Mouse (Mus musculus): ENCODE results near the gene Taf4.
A peak's percentile ranks its signal among the peaks of the same experiment; 100 is the strongest.

Gene Taf4

GRCm38 (mm10) chr2:179976628-179977343 is at the start of gene Taf4:
Gene Taf4 (minus strand): TSS chr2:179976646.
- peak; percentile 89 for DNase-seq

GRCm38 (mm10) chr2:180025861-180026200 is 49.4 kb upstream of the Taf4 start:
- no peak for DNase-seq

- DNase-seq, result peak; percentile 75
Measured at GRCm38 (mm10) chr2:180025135-180025860, 48.9 kb upstream of the Taf4 start.

- DNase-seq, result peak; percentile 99
Measured at GRCm38 (mm10) chr2:180024401-180025098, 48.1 kb upstream of the Taf4 start, which contains the start of gene Lsm14b. Gene Lsm14b (plus strand): TSS chr2:180024987.

GRCm38 (mm10) chr2:180022751-180023150 is 46.3 kb upstream of the Taf4 start:
- DNase-seq, result peak; percentile 46

GRCm38 (mm10) chr2:180020919-180021318 is 44.5 kb upstream of the Taf4 start:
- peak; percentile 74 for DNase-seq

GRCm38 (mm10) chr2:180020091-180020661 is 43.7 kb upstream of the Taf4 start:
- DNase-seq, result peak; percentile 88

GRCm38 (mm10) chr2:180018573-180018972 is 42.1 kb upstream of the Taf4 start:
- no peak for DNase-seq

- peak; percentile 6 for DNase-seq
Measured at GRCm38 (mm10) chr2:180017632-180018031, 41.2 kb upstream of the Taf4 start.

- DNase-seq, result no peak
Measured at GRCm38 (mm10) chr2:180013686-180014085, 37.2 kb upstream of the Taf4 start.

- no peak for DNase-seq
Measured at GRCm38 (mm10) chr2:180011370-180011769, 34.9 kb upstream of the Taf4 start.

- no peak for DNase-seq
Measured at GRCm38 (mm10) chr2:180010686-180011085, 34.2 kb upstream of the Taf4 start.

- DNase-seq, result no peak
Measured at GRCm38 (mm10) chr2:180006352-180007017, 30.0 kb upstream of the Taf4 start.

- DNase-seq, result no peak
Measured at GRCm38 (mm10) chr2:180005656-180006351, 29.4 kb upstream of the Taf4 start.

GRCm38 (mm10) chr2:180001635-180002034 is 25.2 kb upstream of the Taf4 start:
- DNase-seq, result no peak

- DNase-seq, result no peak
Measured at GRCm38 (mm10) chr2:179998431-179998830, 22.0 kb upstream of the Taf4 start.

- DNase-seq, result no peak
Measured at GRCm38 (mm10) chr2:179993071-179993470, 16.6 kb upstream of the Taf4 start.

- no peak for DNase-seq
Measured at GRCm38 (mm10) chr2:179989098-179989497, 12.7 kb upstream of the Taf4 start.

- DNase-seq, result no peak
Measured at GRCm38 (mm10) chr2:179986437-179987022, 10.1 kb upstream of the Taf4 start.

- DNase-seq, result no peak
Measured at GRCm38 (mm10) chr2:179985695-179986094, 9.2 kb upstream of the Taf4 start.

GRCm38 (mm10) chr2:179984830-179985229 is 8.4 kb upstream of the Taf4 start:
- no peak for DNase-seq

- DNase-seq, result no peak
Measured at GRCm38 (mm10) chr2:179982715-179983114, 6.3 kb upstream of the Taf4 start.
